Mouse (Mus musculus) right cerebral cortex, postnatal 36 days (tissue): ENCODE measurements around the gene Atxn2.
"Not testable (repeated sequence)": the region's sequence is repeated elsewhere in the genome, so short reads cannot be mapped to it uniquely, and the experiment has no call there.

Experiments used
- DNase-seq, 2 experiments: peaks; one replicate each; pipeline ENCODE4 v3.0.0; 2022; ENCODE audit warnings: low spot score in 2 of 2, mixed read lengths in 1 of 2

The Atxn2 gene

DNA sequence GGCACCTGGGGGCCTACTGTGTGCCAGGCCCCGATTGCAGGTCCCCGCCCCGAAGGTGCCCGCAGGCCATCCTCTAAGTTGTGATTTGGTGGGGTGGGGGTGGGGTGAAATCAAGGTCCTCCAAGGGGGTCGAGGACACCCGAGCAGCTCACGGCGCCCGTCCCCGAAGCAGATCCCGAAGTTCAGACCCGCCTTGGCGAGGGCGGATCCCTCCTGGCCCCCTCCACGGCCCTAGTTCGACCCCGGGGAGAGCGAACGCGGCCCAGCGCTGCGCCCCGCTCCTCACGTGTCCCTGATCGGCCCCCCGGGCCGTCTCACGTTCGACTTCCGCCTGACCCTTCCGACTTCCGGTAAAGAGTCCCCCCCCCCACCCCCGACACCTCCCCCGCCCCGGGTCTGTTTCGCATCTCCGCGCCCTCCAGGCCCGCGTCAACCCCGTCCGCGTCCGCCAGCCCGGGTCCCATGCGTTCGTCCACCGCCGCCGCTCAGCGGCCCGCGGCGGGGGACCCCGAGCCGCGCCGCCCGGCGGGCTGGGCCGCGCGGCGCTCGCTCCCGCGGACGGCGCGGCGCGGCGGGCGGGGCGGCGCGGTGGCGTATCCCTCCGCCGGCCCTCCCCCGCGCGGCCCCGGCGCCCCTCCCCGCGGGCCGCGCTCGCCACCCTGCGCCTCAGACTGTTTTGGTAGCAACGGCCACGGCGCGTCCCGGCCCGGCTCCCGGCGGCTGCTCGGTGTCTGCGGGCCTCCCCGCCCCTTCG, at the start of gene Atxn2:
TSS of gene Atxn2 (plus strand) at position 164 of the 754 bp plus-strand sequence.
- peak; percentile 54 to 74 for DNase-seq

DNA sequence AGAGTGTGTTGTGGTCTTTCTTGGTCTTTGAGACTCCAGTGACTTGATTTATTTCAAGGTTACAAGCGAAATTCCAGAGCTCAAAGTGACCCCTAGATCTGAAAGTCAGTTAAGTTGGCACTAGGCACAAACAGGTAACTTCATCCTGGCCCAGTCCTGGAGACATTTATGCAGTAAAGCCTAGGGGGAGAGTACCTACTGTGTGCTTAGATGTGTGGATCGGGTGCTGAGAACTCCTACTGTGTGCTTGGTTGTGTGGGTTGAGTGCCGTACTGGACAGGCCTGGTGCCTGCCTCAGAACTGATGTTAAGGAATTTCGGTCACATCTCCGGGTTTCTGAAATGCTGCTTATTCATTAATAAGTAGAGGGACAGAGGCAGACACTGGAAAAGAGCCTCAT, 49.6 kb upstream of the Atxn2 start:
- no peak for DNase-seq

DNA sequence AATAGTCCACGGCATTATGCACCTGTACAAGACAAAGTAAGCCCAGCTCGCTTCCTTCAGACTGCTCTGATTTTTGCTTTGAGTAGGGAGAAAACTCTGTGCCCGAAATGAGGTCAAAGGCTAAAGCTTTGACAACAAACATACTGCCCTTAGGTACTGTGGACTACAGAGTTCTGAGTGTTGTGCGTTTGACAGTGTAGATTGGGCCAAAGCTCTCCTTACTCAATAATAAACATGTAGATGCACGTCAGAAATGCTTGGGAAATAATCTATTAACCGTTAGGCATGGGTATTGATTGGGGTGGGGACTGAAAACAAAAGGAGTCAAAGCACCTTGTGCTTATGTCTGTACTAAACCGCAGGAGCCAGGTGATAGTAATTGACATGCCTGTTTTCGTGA, 47.7 kb upstream of the Atxn2 start:
- no peak for DNase-seq

DNA sequence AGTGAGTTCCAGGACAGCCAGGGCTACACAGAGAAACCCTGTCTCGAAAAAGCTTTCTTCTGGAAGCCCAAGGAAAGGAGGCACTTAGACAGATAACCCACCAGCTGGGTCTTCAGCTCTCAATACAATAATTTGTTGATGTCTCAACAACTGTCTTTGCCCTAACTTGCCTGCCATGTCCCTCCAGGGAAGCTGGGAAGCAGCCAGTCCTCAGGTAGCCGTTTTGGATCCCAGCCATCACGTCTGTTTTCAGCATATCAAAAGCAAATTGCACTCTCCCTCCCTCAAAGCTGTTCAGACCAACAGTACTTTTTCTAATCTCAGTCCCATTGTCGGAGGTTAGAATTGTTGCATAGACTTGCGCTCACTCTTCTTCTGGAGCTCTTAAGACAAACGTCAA, 47.1 kb upstream of the Atxn2 start:
- DNase-seq: no peak

DNA sequence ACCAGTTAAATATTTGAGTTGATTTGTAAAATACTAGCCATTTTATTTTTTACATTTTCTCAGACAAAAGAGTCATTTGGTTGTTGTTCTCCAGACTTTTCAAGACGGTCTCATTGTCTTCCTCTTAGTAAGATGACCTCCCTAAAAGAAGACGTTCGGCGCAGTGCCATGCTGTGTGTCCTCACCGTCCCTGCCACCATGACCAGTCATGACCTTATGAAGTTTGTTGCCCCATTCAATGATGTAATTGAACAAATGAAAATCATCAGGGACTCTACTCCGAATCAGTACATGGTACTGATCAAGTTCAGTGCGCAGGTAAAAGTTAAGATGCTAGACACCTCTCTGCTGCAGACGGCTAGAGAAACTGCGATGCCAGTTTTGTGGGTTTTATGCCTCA, 46.2 kb upstream of the Atxn2 start:
- no peak for DNase-seq

DNA sequence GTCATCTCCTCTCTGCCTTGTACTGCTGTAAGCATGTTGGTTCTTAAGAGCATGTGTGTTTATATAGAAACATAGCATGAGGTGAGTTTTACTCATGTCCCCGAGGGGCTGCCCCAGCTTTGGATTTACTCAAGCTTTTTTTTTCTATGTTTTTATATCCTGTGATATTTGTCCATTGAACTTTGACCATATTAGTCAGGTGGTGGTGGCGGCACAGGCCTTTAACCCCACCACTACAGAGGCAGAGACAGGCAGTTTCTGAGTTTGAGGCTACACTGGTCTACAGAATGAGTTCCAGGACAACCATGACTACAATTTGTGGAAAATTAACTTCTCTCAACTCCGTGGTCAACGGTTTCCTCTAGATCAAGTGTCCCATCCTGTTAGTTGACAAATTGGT, 44.1 kb upstream of the Atxn2 start:
- DNase-seq: no peak

DNA sequence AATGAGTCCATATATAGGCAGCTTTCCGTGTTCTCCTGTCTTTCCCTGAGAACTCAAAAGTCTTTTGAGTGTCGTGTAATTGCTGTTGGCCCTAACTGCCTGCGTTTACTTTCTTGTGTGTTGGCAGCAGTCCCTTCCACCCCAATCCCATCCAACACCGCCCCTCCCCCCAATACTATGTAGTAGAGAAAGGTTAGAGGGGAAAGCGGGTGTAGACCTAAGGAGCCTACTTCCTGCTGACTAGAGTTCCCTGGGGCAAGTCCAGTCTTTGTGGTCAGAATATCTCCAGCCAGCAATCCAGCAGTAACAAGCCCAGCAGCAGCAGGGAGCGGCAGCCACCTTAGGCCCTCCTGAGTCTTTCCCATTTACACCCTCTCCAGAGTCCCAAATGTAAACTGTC, 42.7 kb upstream of the Atxn2 start:
- DNase-seq: no peak

DNA sequence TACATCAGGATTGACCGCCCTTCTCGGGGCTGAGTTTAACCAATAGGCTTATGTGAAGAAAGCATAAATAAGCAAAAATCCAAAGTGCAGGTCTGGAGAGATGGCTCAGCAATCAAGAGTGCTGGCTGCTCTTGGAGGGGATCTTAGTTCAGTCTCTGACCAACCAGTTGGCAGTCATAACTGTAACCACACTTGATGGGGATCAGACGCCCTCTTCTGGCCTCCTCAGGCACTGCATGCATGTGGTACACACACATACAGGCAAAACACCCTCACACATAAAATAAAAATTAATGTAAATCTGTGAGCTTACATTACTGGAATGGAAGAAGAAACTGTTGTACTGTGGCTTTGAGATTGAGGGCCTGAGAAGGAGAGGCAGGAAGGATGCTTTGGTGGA, 40.7 kb upstream of the Atxn2 start:
- DNase-seq: no peak

DNA sequence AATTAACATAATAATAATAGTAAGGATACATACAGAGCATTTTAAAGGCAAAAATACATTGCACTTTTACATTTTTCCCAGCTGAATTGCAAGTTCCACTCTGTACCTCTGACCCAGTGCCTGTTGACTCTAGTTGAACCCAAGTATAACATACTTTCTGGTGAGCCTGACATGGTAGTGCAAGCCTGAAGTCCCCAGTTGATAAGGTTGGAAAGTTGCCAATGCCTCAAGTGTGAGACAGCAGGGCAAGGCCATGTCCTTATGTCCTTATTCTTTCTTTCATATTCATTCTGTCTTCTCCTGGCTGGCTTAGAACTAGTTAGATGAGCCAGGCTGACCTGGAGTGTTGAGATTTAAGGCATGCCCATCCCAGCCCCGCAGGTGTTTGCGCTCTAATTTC, 28.9 kb upstream of the Atxn2 start:
- DNase-seq: no peak

DNA sequence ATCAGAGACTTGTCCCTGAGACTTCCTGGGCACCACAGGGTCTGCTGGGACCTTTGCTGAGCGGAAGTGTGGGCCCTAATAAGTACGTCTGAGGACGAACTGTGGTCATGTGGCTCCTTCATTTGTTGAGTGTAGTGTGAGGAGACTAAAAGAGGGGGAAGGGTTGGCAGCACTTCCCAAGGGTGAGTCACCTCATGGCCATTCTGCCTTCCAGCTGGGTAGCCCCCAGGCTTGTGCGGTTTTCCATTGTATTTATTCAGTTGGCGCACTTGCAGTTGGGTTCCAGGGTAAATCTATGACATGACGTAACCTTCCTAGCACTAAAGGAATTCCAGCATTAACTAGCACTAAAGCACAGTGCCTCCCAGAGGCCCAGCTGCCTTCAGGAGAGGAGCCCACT, 25.6 kb upstream of the Atxn2 start:
- DNase-seq: no peak

DNA sequence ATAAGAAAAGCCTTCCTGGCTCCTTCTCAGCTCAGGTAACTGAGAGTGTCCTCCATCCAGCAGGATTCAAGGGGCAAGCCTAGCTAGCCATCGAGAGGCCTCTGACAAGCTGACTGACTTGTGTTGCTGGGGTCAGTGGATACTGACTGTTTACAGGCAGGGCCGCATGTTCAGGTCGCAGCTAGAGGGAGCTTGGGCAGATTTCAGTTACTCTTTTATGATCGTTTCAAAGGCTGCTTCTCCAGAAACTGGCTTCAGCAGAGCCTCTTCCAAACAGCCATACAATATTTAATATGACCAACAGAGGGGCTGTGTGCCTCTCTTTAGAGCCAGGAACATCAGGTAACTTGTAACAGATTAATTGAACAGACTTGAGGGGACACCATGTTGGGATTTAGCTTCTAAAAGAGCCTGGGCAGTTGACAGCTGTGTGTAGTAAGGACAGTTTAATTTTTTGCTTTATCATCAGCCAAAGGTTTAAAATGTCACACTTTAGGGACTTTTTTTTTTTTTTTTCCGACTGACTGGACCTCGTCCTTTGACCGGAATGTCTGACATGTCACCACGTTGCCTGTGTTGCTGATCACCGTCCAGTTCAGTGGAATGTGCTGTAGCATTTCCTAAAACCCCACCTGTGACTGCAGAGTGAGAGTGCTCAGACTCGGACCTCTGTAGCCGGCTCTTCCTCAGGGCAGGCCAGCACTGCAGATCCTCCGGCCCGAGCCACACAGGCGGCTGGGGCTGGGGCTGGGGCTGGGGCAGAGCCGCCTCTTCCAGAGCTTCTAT, 24.8 kb upstream of the Atxn2 start:
- no peak for DNase-seq

DNA sequence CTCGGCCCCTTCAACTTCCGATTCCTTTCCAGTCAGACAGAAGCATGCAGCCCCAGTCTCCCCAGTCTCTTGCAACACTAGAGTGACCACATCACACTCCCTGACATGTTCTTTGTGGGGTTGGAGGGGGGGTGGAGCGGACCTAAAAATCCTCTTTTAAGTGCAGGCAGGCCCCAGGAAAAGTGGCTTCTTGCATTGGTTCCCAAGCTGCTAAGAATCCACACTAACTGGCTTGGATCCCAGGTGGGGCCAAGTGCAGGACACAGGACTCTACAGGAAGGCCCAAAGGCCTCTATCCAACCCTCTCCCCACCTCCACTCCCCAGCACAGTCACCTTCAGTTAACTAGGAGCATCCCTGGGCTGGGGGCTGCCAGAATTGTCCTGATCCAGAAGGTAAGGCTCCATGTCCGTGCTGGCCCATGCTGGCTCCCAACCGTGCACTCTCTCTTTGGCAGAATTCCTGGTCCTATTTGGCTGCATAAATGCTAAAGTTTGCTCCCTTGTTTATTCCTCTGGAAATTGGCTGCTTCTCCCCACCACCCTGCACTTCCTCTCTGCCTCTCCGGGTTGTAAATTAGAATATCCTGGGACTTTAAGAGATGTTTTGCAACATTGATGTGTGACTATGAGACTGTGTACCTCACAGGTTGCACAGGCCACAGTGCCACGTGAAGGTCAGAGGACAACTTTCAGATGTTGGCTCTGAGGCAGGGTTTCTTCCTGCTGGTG, 20.5 kb upstream of the Atxn2 start:
- no peak for DNase-seq

DNA sequence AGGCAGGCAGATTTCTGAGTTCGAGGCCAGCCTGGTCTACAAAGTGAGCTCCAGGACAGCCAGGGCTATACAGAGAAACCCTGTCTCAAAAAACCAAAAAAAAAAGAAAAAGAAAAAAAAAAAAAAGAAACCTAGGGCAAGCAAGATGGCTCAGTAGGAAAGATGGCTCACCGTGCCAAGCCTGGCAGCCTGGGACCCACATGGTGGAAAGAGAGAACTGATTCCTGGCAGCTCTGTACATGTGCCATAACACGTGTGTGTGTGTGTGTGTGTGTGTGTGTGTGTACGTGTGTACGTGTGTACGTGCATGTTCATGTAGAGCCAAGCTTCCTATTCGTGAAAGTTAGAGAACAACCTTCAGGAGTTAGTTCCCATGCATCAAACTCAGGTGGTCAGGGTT, 19.7 kb upstream of the Atxn2 start:
- DNase-seq: not testable (repeated sequence)

DNA sequence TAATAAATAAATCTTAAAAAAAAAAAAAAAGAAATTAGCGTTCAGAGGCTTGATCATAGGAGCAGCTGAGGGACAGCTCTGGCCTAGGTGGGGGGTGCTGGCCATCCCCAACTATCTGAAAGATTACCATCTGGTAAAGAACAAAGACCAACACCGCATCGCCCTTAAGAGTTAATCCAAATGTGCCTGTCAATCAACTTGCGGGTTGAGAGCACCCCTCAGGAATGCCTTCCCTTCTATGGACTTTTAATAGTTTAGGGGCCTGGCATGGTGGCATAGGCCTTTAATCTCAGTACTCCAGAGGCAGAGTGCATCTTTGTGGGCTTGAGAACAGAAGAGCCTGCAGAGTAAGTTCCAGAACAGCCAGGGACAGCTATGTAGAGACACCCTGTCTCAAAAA, 18.2 kb upstream of the Atxn2 start:
- no peak for DNase-seq

DNA sequence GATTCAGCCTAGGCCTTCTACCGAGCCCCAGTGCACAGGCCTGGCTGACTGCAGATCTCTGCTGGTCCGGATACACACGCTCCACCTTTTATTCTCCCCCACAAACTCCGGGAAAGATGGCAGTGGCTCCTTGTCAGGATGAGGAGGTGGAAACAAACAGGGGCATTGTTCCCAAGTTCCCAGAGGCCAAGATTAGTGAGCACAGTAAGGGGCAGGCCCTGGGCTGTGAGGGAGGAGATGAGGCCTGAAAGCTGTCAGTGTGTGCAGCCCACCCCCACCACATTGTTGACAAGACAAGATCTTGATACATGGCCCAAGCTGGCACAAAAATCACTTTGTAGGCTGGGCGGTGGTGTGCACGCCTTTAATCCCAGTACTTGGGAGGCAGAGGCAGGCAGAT, 14.4 kb upstream of the Atxn2 start:
- no peak for DNase-seq

DNA sequence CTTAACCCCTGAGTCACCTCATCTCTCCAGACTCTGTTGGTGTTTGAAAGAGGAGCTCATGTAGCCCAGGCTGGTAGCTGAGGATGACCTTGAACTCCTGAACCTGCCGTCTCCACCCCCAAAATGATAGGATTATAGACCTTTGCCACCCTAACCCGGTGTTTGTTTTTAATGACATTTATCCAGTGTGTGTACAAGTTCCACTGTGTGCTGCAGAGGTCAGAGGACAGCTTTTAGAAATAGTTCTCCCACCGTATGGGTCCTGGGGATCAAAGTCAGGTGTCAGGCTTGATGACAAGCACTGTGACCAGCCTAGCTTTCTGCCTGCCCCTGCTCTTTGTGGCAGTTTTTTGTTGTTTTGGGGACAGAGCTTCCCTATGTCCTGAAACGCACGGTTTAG, 11.2 kb upstream of the Atxn2 start:
- no peak for DNase-seq

DNA sequence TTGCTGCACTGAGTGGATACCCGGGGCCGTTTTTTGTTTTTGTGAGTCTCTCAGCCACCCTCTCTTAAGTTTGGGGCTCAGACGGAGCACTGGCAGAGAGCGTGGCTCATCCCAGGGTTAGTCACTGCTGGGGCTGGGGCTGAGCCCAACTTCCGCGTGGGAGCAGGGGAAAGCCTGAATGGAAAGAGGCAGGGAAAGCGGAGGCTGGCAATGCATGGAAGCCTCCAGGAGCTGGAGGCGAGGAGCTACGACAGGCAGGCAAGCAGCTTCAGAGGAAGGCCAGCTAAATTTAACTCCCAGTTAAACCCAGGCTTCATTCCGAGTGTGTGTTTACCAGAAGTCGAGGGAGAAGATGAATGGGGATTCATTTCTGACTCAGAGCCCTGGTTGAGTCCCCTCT, 10.6 kb upstream of the Atxn2 start:
- peak; percentile 74 to 82 for DNase-seq

DNA sequence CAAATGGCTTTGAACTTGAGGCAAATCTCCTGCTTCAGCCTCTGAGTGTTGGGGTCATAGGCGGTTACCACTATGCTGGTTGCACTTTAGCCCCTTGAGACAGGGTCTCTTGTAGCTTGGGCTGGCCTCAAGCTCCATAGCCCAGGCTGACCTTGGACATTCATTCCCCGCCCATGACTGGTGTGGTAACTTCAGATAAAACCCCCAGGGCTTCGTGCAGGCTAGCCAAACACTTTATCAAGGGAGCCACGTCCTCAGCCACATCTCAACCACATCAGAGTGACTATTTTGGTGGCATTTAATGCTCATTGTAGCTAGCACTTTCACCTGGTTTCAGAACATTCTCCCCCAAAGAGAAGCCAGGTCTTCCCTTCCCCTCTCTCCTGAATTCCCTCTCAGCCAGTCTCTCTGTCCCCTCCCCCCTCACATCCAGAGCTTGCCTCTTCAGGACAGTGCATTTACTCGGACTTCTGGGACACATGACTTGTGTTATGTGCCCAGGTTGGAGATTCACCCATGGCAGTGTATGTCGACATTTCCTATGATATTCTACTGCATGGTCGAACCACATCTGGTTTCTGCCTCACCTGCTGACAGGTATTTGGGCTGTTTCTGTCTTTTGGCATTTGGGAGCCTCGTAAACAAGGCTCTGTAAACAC, 9.9 kb upstream of the Atxn2 start:
- DNase-seq: no peak

DNA sequence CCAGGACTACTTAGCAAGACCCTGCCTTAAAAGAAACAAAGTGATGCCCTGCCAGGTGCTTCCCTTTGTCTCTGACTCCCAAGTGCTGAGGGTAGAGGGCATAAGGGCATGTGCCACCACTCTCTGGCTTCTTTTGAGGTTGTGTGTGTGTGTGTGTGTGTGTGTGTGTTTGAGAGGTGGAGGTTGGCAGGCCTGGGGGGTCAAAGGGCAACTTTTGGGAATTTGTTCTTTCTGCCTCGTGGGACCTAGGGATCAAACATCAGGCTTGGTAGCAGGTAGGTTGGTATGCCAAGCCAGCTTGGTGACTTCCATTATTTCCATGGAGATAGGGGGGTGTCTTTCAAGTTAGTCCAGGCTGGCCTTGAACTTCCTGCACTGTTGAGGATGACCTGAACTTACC, 7.8 kb upstream of the Atxn2 start:
- DNase-seq: no peak

DNA sequence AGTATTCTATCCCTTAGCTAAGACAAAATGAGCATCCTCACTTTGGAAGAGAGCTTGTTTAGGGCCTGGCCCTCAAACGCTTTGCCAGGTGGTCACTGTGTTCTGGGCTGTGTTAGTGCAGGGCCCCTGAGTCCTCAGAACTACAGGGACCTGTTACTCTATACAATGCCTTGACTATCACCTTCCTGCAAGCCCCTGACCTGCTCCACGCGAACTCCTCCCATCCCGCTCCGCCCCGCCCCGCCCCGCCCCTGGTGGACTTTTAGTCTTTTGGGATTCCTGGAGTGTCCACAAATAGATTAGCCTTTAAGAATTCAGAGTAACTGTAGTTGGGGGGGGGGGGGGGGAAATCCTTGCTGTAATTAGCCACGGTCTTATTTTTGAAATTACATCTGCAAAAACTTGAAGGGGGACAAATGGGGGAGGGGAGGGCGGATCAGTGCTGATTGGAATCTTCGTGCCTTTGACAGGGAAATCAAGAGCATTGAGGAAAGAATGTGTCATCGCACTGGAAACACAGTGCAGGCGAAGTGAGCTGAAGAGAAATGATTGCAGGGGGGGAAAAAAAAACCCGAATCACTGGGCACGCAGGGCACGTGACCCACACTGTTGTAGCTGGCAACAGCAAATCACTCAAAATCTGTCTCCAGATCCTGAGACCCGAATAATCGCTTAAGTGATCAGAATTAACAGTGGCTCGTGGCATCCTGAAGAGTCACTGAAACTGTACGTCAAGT, 6.5 kb upstream of the Atxn2 start:
- no peak for DNase-seq

DNA sequence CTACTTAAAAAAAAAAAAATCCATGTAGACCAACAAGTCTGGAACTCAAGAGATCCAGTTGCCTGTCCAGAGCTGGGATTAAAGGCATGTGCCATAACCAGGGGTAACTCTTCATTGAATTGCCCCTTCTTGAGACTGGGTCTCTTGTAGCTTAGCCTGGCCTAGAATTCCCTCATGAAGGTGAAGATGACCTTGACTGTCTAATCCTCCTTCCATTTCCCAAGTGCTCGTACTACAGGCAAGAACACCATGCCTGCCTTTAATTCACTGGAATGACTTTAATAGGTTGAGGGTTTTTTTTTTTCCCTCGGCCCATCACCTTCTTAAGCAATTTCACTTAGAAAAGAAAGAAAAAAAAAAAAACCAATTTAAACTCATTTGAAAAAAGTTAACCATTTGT, 735 bp upstream of the Atxn2 start:
- no peak for DNase-seq

DNA sequence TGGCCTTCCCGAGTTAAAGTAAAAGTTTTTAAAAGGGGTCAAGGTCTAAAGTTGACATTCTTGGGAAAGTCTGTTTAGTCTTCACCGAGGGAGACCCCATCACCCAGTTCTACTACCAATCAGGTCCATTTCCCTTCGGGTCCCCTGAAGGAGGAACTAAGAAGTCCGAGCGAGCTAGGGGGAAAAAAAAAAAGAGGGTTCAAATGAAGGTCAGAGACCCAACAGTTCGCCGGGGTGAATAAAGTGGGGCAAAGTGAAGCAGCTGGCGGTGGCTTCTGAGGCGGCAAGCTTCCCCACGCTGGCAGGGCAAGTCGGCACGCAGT, 325 bp upstream of the Atxn2 start:
- no peak for DNase-seq
